Mouse (Mus musculus) testis, postnatal 10 days (tissue): ENCODE data around the gene Zfp729b.

Experiments
- DNase-seq: peaks from one replicate; pipeline ENCODE4 v3.0.0; 2021; ENCODE audit warnings: low spot score

The Zfp729b gene

GRCm38 (mm10) chr13:67609066-67609876, at the start of gene Zfp729b:
Gene Zfp729b, minus strand, starts transcription at chr13:67609707.
- DNase-seq: peak; percentile 93

DNA sequence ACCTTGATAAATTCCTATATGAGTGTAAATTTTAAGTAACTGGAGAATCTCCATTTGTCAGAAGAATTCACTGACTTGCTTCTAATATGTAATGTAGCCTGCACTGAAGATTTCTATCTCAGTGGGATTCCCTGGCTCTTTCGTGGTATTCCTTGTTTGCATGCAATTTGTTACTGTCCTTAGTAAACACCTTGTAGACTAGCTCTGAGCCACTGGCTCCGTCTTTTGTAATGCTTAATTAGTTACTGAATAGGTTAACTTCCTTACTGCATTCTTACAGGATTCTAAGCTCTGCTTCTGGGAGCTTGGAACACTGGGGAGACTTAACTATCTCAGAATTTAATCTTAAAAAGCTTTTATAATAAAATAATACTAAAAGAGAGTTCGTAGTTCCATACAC, 43.0 kb upstream of the Zfp729b start:
- no peak for DNase-seq

GRCm38 (mm10) chr13:67637294-67638007, 27.9 kb upstream of the Zfp729b start, which contains the start of the genes Gm49345 and Zfp729a:
Gene Gm49345, minus strand, starts transcription at chr13:67637769.
Gene Zfp729a, minus strand, starts transcription at chr13:67637791.
- peak; percentile 84 for DNase-seq

GRCm38 (mm10) chr13:67610108-67610507, 601 bp upstream of the Zfp729b start:
- no peak for DNase-seq

GRCm38 (mm10) chr13:67572591-67573189, 36.8 kb downstream of the Zfp729b start:
- no peak for DNase-seq

- DNase-seq: no peak
These were observed 55.8 kb downstream of the Zfp729b start, which contains the start of gene Zfp748 for GRCm38 (mm10) chr13:67553730-67554129. Gene Zfp748, minus strand, starts transcription at chr13:67553830.

DNA sequence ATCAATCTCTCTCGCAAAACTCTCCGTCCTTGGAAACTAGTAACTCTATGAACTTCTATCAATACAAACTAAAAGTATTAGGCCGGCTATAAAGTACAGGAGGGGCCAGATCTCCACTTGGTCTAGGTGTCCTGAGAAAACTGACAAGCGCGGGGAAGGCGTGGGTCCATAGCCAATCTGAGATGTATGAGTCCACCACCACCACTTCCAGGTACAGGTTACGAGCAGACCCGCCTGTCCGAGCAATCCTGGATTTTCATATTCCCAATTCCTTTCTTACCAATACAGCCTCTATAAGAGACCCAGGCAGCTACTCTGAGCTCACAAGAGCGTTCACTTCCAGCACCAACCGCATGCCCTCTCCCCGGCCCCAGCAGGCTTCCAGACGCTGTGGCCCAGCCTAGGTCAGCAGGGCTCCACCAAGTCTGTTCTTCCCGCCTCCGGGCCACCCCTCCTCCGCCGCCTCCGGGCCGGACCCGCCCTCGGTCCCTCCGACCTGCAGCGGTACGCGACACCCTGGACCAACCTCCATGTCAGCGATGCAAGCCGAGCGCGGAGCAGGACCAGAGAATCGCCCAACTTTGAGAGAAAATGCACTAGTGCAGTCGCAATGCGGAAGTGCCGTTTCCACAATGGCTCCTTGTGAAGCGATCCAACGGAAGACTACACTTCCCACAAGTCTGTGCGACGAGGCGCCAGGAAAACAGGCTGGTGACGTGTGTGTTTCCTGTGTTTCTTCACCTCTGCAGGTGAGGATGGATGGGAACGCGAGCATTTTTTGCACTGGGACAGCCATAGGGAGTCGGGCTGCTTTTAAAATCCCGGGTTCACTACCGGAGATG, 56.8 kb downstream of the Zfp729b start:
- DNase-seq: peak; percentile 79

DNA sequence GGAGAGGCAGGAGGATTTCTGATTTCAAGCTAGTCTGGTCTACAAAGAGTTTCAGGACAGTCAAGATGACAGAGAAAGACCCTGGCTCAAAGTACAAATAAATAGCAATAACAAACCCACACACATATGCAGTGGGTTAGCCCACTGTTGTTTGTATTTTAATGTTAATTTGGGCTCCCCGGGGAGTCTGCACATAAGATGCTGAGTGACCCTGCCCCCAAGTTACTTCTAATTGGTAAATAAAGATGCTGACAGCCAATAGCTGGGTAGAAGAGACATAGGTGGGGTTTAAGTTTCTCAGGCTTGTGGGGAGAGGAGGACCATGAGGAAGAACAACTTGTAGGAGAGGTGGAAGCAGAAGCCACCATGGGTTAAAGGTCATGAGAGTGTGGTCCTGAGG, 63.6 kb downstream of the Zfp729b start:
- no peak for DNase-seq
